Mouse (Mus musculus) embryonic fibroblast, embryonic 13.5 days (primary cell): ENCODE measurements around the gene Zyx. TPM values are rescaled to one million over a fixed set of nuclear protein-coding genes. Genes with fewer than 3 reads are reported as not detected.

Experiments
- H3K27ac ChIP-seq: 2 replicates; pipeline ENCODE4 v1.5.1; 2012; ENCODE audit warnings: low read length, control low read depth, inconsistent platforms; ENCODE audit not compliant: insufficient read depth
- H3K4me1 ChIP-seq: 2 replicates; pipeline ENCODE4 v1.6.1; 2011; ENCODE audit warnings: low read length; ENCODE audit not compliant: control insufficient read depth, insufficient read depth
- H3K4me3 ChIP-seq: 2 replicates; pipeline ENCODE4 v1.5.1; 2011; ENCODE audit warnings: mild to moderate bottlenecking, control low read depth, low read length; ENCODE audit not compliant: insufficient read depth
- CTCF ChIP-seq: IDR thresholded peaks from 2 replicates; pipeline ENCODE4 v1.5.1; 2011; ENCODE audit warnings: mild to moderate bottlenecking, control low read depth, low read length, moderate library complexity, borderline replicate concordance; ENCODE audit not compliant: insufficient read depth
- POLR2A ChIP-seq: IDR thresholded peaks from 2 replicates; pipeline ENCODE4 v1.6.1; 2011; ENCODE audit warnings: low read depth, mild to moderate bottlenecking, control low read depth, low read length, moderate library complexity
- polyA plus RNA-seq: library from polyadenylated mRNA; stranded (reverse); fragments of >200 nt; gene quantifications from 2 replicates; pipeline ENCODE4 v1.2.4, GENCODE M21; 2011; ENCODE audit warnings: low read depth; ENCODE audit not compliant: missing spikeins, insufficient read length

The Zyx gene
- polyA plus RNA-seq, 1 experiment, result 250 TPM

- H3K27ac ChIP-seq, result no peak overlapping the region
- TF ChIP-seq POLR2A (no peak), CTCF (no peak)
- H3K4me1 ChIP-seq, result peaks cover 14% of the 10 kb centered on the region; the same call in 1 of the 2 replicates
- no peak overlapping the region for H3K4me3 ChIP-seq
Observed at GRCm38 (mm10) chr6:42375131-42375530, 25.7 kb downstream of the Zyx start.

GRCm38 (mm10) chr6:42376016-42376415, 26.6 kb downstream of the Zyx start:
- TF ChIP-seq POLR2A, result no peak
- TF ChIP-seq CTCF, result no peak
- H3K4me3 ChIP-seq, result no peak overlapping the region
- H3K27ac ChIP-seq, result no peak overlapping the region
- H3K4me1 ChIP-seq, result peaks cover 14% of the 10 kb centered on the region; the same call in 1 of the 2 replicates

GRCm38 (mm10) chr6:42376504-42377019, 27.1 kb downstream of the Zyx start:
- Histone ChIP-seq H3K27ac (no peak overlapping the region), H3K4me3 (no peak overlapping the region), H3K4me1 (peaks cover 16% of the 10 kb centered on the region)
- TF ChIP-seq POLR2A (no peak), CTCF (no peak)

- Histone ChIP-seq H3K4me1 (peaks cover 19% of the 10 kb centered on the region), H3K27ac (no peak overlapping the region), H3K4me3 (no peak overlapping the region)
- TF ChIP-seq CTCF (no peak), POLR2A (no peak)
Observed at GRCm38 (mm10) chr6:42377280-42377679, 27.9 kb downstream of the Zyx start.

GRCm38 (mm10) chr6:42379551-42379950, 30.1 kb downstream of the Zyx start:
- no peak for TF ChIP-seq CTCF
- TF ChIP-seq POLR2A, result no peak
- no peak overlapping the region for H3K27ac ChIP-seq

GRCm38 (mm10) chr6:42380416-42381144, 31.1 kb downstream of the Zyx start:
- Histone ChIP-seq H3K4me1 (peaks cover 7% of the 10 kb centered on the region; the same call in 1 of the 2 replicates), H3K27ac (no peak overlapping the region), H3K4me3 (no peak overlapping the region)
- TF ChIP-seq CTCF (no peak; the same call in 1 of the 2 replicates), POLR2A (no peak)

More at GRCm38 (mm10) chr6:42379551-42379950, 30.1 kb downstream of the Zyx start:
- Histone ChIP-seq H3K4me1 (peaks cover 14% of the 10 kb centered on the region), H3K4me3 (no peak overlapping the region)

GRCm38 (mm10) chr6:42381221-42381620, 31.8 kb downstream of the Zyx start:
- H3K4me3 ChIP-seq, result no peak overlapping the region
- H3K4me1 ChIP-seq, result peaks cover 7% of the 10 kb centered on the region; the same call in 1 of the 2 replicates
- TF ChIP-seq POLR2A, result no peak
- no peak overlapping the region; the same call in 1 of the 2 replicates for H3K27ac ChIP-seq

- peak overlapping the region; percentile 36 for H3K27ac ChIP-seq
Observed at GRCm38 (mm10) chr6:42381916-42382381, 32.5 kb downstream of the Zyx start.

GRCm38 (mm10) chr6:42383360-42383759, 33.9 kb downstream of the Zyx start:
- Histone ChIP-seq H3K4me3 (no peak overlapping the region), H3K27ac (no peak overlapping the region), H3K4me1 (peaks cover 7% of the 10 kb centered on the region; the same call in 1 of the 2 replicates)
- no peak for TF ChIP-seq CTCF
- TF ChIP-seq POLR2A, result no peak

More at GRCm38 (mm10) chr6:42381916-42382381, 32.5 kb downstream of the Zyx start:
- no peak for TF ChIP-seq POLR2A
- TF ChIP-seq CTCF, result no peak
- H3K4me1 ChIP-seq, result peaks cover 7% of the 10 kb centered on the region; the same call in 1 of the 2 replicates
- no peak overlapping the region for H3K4me3 ChIP-seq

GRCm38 (mm10) chr6:42385635-42386034, 36.2 kb downstream of the Zyx start:
- Histone ChIP-seq H3K4me1 (peaks cover 12% of the 10 kb centered on the region), H3K4me3 (no peak overlapping the region), H3K27ac (no peak overlapping the region)
- no peak for TF ChIP-seq POLR2A
- no peak for TF ChIP-seq CTCF
